Mouse (Mus musculus) embryonic fibroblast, embryonic 13.5 days (primary cell): ENCODE results near the gene Adgrg5.

Experiments used
- CTCF ChIP-seq: IDR thresholded peaks from 2 replicates; pipeline ENCODE4 v1.5.1; 2011; ENCODE audit warnings: mild to moderate bottlenecking, control low read depth, low read length, moderate library complexity, borderline replicate concordance; ENCODE audit not compliant: insufficient read depth
- POLR2A ChIP-seq: IDR thresholded peaks from 2 replicates; pipeline ENCODE4 v1.6.1; 2011; ENCODE audit warnings: low read depth, mild to moderate bottlenecking, control low read depth, low read length, moderate library complexity

DNA sequence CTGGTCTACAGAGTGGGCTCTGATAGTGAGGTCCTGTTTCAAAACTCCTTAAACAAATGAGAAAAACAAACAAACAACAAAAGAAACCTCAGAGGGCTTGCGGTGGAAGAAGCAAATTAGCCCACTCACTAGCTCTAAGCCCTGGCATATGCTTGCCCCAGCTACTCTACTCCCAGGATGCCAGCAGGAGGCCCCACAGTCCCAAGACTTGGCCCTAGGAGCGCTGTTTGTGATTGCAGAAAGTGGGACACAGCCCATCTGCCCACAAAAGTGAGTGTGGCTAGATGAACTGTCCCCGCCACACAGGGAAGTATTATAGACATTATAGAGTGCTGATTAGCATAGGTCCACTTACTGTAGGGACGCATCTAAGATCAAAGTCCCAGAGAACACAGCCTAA, 24.9 kb downstream of the Adgrg5 start:
- TF ChIP-seq CTCF = no peak
- no peak for TF ChIP-seq POLR2A
